1 mouse cellular context compared by ENCODE assay signal in genomic region chr12:16941976-16942375, GRCm38 (mm10).
A peak's percentile ranks its signal among the peaks of the same experiment; 100 is the strongest.
TF ChIP-seq lines count a peak whose summit lies in the region.

No protein-coding gene starts in this region.

TF ChIP-seq in MEL, 35 proteins besides CTCF, POLR2A, EP300 and RAD21 (continued from another document):
- no peak for TF ChIP-seq ZKSCAN1 (IDR thresholded peaks at IDR 0.05; ENCODE audit: low read depth, low read length)
- peak; percentile 71 for TF ChIP-seq GATA1 (IDR thresholded peaks at IDR 0.05; ENCODE audit: low read depth, low read length)
- TF ChIP-seq E2F4 (IDR thresholded peaks at IDR 0.05; ENCODE audit: borderline replicate concordance, low read depth, low read length): no peak
- no peak; the same call in 1 of the 2 replicates for TF ChIP-seq SIN3A (IDR thresholded peaks at IDR 0.05; ENCODE audit: low read length)
- peak; percentile 71; the same call in 1 of the 2 replicates for TF ChIP-seq RCOR1 (IDR thresholded peaks at IDR 0.05; ENCODE audit: low read depth, low read length)
- peak; percentile 93 for TF ChIP-seq ZNF384 (IDR thresholded peaks at IDR 0.05; ENCODE audit: low read depth, low read length)
